Mouse (Mus musculus): Measurements from ENCODE around the gene Tgm2.
A peak's percentile ranks its signal among the peaks of the same experiment; 100 is the strongest.

Tgm2 gene

GRCm38 (mm10) chr2:158146223-158146622 lies at the start of gene Tgm2:
TSS of gene Tgm2 (minus strand) at chr2:158146436.
- DNase-seq (ENCODE audit: low read depth, low spot score), result peak; percentile 68

- DNase-seq (ENCODE audit: low read depth, low spot score), result peak; percentile 63
These were observed 48.9 kb upstream of the Tgm2 start for GRCm38 (mm10) chr2:158194945-158195640.

- no peak for DNase-seq (ENCODE audit: low read depth, low spot score)
These were observed 47.5 kb upstream of the Tgm2 start for GRCm38 (mm10) chr2:158193611-158194336.

- DNase-seq (ENCODE audit: low read depth, low spot score), result no peak
These were observed 44.9 kb upstream of the Tgm2 start for GRCm38 (mm10) chr2:158191098-158191497.

- no peak for DNase-seq (ENCODE audit: low read depth, low spot score)
These were observed 43.2 kb upstream of the Tgm2 start for GRCm38 (mm10) chr2:158189451-158189850.

GRCm38 (mm10) chr2:158186206-158186871 lies 40.1 kb upstream of the Tgm2 start:
- no peak for DNase-seq (ENCODE audit: low read depth, low spot score)

GRCm38 (mm10) chr2:158183266-158183665 lies 37.0 kb upstream of the Tgm2 start:
- DNase-seq (ENCODE audit: low read depth, low spot score), result no peak

GRCm38 (mm10) chr2:158181932-158182331 lies 35.7 kb upstream of the Tgm2 start:
- no peak for DNase-seq (ENCODE audit: low read depth, low spot score)

- DNase-seq (ENCODE audit: low read depth, low spot score), result peak; percentile 31
These were observed 34.6 kb upstream of the Tgm2 start for GRCm38 (mm10) chr2:158180797-158181196.

GRCm38 (mm10) chr2:158179370-158180111 lies 33.3 kb upstream of the Tgm2 start:
- no peak for DNase-seq (ENCODE audit: low read depth, low spot score)

- peak; percentile 46 for DNase-seq (ENCODE audit: low read depth, low spot score)
These were observed 32.6 kb upstream of the Tgm2 start for GRCm38 (mm10) chr2:158178696-158179369.

- no peak for DNase-seq (ENCODE audit: low read depth, low spot score)
These were observed 31.9 kb upstream of the Tgm2 start for GRCm38 (mm10) chr2:158178139-158178538.

GRCm38 (mm10) chr2:158177574-158177973 lies 31.3 kb upstream of the Tgm2 start:
- no peak for DNase-seq (ENCODE audit: low read depth, low spot score)

GRCm38 (mm10) chr2:158176763-158177162 lies 30.5 kb upstream of the Tgm2 start:
- DNase-seq (ENCODE audit: low read depth, low spot score), result no peak

GRCm38 (mm10) chr2:158175433-158175832 lies 29.2 kb upstream of the Tgm2 start:
- DNase-seq (ENCODE audit: low read depth, low spot score), result no peak

GRCm38 (mm10) chr2:158174958-158175357 lies 28.7 kb upstream of the Tgm2 start:
- DNase-seq (ENCODE audit: low read depth, low spot score), result no peak

- DNase-seq (ENCODE audit: low read depth, low spot score), result no peak
These were observed 28.2 kb upstream of the Tgm2 start for GRCm38 (mm10) chr2:158174438-158174837.

GRCm38 (mm10) chr2:158170394-158170793 lies 24.2 kb upstream of the Tgm2 start:
- DNase-seq (ENCODE audit: low read depth, low spot score), result no peak

- no peak for DNase-seq (ENCODE audit: low read depth, low spot score)
These were observed 23.5 kb upstream of the Tgm2 start for GRCm38 (mm10) chr2:158169771-158170170.

GRCm38 (mm10) chr2:158169351-158169750 lies 23.1 kb upstream of the Tgm2 start:
- no peak for DNase-seq (ENCODE audit: low read depth, low spot score)

GRCm38 (mm10) chr2:158168741-158169211 lies 22.5 kb upstream of the Tgm2 start:
- DNase-seq (ENCODE audit: low read depth, low spot score), result no peak
